Mouse (Mus musculus) myocyte (in vitro differentiated cells): ENCODE measurements around the gene Wwox.

Experiments
- CEBPB ChIP-seq: IDR thresholded peaks from 2 replicates; pipeline ENCODE4 v1.6.1; 2011; ENCODE audit warnings: mild to moderate bottlenecking, moderate library complexity; ENCODE audit not compliant: poor library complexity, insufficient read depth, severe bottlenecking
- E2F4 ChIP-seq: IDR thresholded peaks from one replicate; pipeline ENCODE4 v1.6.1; 2011; ENCODE audit warnings: mild to moderate bottlenecking, control low read depth, moderate library complexity; ENCODE audit not compliant: insufficient read depth
- MAX ChIP-seq: IDR thresholded peaks from one replicate; pipeline ENCODE4 v1.6.1; 2011; ENCODE audit warnings: low read depth, mild to moderate bottlenecking, control low read depth
- MYOD1 ChIP-seq, 3 experiments: IDR thresholded peaks; one replicate each; pipeline ENCODE4 v1.6.1; 2011; ENCODE audit warnings: control low read depth in 2 of 3, low read depth in 2 of 3, mild to moderate bottlenecking in 2 of 3, moderate library complexity in 1 of 3; ENCODE audit not compliant: insufficient read length in 2 of 3, control insufficient read depth in 1 of 3
- MYOG ChIP-seq, 3 experiments: IDR thresholded peaks; one replicate each; pipeline ENCODE4 v1.6.1; 2011; ENCODE audit warnings: control low read depth in 2 of 3, low read depth in 2 of 3, mild to moderate bottlenecking in 2 of 3; ENCODE audit not compliant: insufficient read length in 2 of 3, control insufficient read depth in 1 of 3, insufficient read depth in 1 of 3
- POLR2A ChIP-seq: IDR thresholded peaks from one replicate; pipeline ENCODE4 v1.6.1; 2011; ENCODE audit warnings: low read depth, mild to moderate bottlenecking, control low read depth, moderate library complexity; ENCODE audit not compliant: insufficient read length
- POLR2AphosphoS2 ChIP-seq: IDR thresholded peaks from one replicate; pipeline ENCODE4 v1.6.1; 2011; ENCODE audit warnings: low read depth, control low read depth; ENCODE audit not compliant: insufficient read length
- REST ChIP-seq: IDR thresholded peaks from one replicate; pipeline ENCODE4 v1.6.1; 2011; ENCODE audit warnings: mild to moderate bottlenecking, control low read depth, moderate library complexity; ENCODE audit not compliant: insufficient read depth, insufficient read length
- SRF ChIP-seq: IDR thresholded peaks from one replicate; pipeline ENCODE4 v1.6.1; 2011; ENCODE audit warnings: low read depth; ENCODE audit not compliant: control insufficient read depth, insufficient read length
- TCF12 ChIP-seq: IDR thresholded peaks from one replicate; pipeline ENCODE4 v1.6.1; 2011; ENCODE audit warnings: mild to moderate bottlenecking, control low read depth; ENCODE audit not compliant: poor library complexity, insufficient read depth, severe bottlenecking
- TCF3 ChIP-seq: IDR thresholded peaks from one replicate; pipeline ENCODE4 v1.6.1; 2011; ENCODE audit warnings: low read depth, control low read depth; ENCODE audit not compliant: insufficient read length
- USF1 ChIP-seq: IDR thresholded peaks from one replicate; pipeline ENCODE4 v1.6.1; 2011; ENCODE audit warnings: low read depth, mild to moderate bottlenecking, control low read depth, moderate library complexity

DNA sequence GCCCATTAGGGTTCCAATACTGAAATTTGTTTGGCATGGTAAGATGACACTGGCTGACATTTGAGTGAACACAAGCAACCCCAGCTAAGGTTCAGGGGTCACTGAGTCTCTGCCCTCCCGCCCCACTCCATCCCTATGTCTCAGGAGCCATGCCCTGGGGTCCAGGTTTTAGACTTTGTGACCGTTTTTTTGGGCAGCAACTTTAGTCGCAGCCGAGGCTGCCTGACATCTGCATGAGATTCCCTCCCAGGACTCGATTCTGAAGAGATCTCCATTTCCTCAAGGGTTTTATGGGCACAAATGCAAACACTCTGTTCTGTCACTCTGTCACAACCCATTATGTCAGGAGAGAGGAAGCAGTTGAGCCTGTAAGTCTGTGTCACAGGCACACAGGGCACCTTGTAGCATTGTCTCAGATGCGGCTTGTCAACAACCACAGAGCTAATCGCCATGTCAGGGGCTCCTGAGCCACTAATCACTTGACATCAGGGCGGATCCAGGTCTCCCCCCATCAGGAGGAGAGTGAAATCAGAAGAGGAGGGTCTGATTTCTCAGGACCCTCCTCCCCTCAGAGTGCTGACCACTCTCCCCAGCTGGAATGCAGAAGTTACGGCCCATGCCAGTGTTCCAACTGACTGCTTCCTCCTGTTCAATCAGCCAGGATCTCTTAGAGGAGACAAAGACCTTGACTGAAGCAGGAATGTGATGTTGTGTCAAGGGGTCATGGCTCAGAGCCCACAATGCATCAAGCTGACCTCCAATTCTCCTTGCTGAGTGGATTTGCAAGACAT is 704.3 kb downstream of the Wwox start:
- TF ChIP-seq MYOG (IDR thresholded peaks at IDR 0.05; ENCODE audit: control insufficient read depth in 1 of 3, insufficient read depth in 1 of 3, insufficient read length in 2 of 3, low read depth in 2 of 3) (no peak), POLR2A (no peak), MAX (no peak), TCF3 (no peak), TCF12 (no peak), CEBPB (no peak), MYOD1 (IDR thresholded peaks at IDR 0.05; ENCODE audit: control insufficient read depth in 1 of 3, insufficient read length in 2 of 3, low read depth in 2 of 3) (no peak), REST (no peak), E2F4 (no peak), SRF (no peak), USF1 (no peak), POLR2AphosphoS2 (no peak)
